Mouse (Mus musculus): ENCODE measurements at regions not wholly inside any gene's neighbourhood (a gene's known extent, or its start where the extent isn't known, plus 50 kb on each side); places are given as distances from the start of the nearest gene placed in this dataset.
"Not testable (repeated sequence)": the region's sequence is repeated elsewhere in the genome, so short reads cannot be mapped to it uniquely, and the experiment has no call there.

DNA sequence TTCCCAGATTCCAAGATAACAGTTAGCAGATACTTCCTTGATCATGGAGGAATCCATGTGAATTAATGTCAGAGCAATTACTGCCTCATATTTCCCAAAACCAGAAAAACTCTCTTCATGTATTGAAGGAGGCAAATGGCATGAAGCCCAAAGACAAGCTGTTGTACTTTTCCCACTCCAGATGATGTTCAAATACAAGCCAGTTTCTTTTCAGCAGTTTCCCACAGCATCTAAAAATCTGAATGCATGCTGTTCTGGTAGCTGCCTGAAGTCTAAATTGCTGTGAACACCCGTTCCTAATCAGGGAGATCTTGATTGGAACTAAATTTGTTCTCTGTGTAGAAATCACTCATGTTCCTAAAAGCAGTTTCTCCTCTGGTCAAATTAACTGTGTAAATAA is 83.0 kb downstream of the Rps12 start:
- H3K4me3 ChIP-seq (ENCODE audit: insufficient read depth, low read length) = no peak overlapping the region
- H3K4me1 ChIP-seq (ENCODE audit: control insufficient read depth, insufficient read depth, low read length) = no peaks in the 10 kb centered on the region
- no peak overlapping the region; the same call in 1 of the 2 replicates for H3K27ac ChIP-seq (ENCODE audit: insufficient read depth, low read length)
- TF ChIP-seq POLR2A (IDR thresholded peaks at IDR 0.05; ENCODE audit: low read depth, low read length) (no peak), CTCF (IDR thresholded peaks at IDR 0.05; ENCODE audit: borderline replicate concordance, insufficient read depth, low read length) (no peak)

DNA sequence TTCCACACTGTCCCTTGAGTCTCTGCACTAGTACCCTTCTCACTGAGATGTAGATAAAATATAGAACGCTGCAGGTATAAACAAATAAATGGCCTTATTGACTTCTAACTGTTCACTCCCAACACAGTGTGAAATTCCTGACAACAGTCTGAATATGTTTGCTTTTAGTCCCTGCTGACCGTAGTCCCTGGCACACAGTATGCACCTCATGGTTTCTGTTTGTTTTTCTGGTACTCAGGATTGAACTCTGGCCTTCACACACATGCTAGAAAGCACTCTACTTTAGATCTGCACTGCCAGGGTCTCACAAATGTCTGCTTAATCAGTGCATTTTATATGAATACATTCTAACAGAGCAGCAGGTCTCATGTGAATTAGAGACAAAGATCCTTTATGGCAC is 95.8 kb downstream of the Rps12 start:
- H3K4me3 ChIP-seq (ENCODE audit: insufficient read depth, low read length) = no peak overlapping the region
- TF ChIP-seq CTCF (IDR thresholded peaks at IDR 0.05; ENCODE audit: borderline replicate concordance, insufficient read depth, low read length) = no peak
- no peak for TF ChIP-seq POLR2A (IDR thresholded peaks at IDR 0.05; ENCODE audit: low read depth, low read length)
- H3K27ac ChIP-seq (ENCODE audit: insufficient read depth, low read length) = no peak overlapping the region
- no peaks in the 10 kb centered on the region for H3K4me1 ChIP-seq (ENCODE audit: control insufficient read depth, insufficient read depth, low read length)

DNA sequence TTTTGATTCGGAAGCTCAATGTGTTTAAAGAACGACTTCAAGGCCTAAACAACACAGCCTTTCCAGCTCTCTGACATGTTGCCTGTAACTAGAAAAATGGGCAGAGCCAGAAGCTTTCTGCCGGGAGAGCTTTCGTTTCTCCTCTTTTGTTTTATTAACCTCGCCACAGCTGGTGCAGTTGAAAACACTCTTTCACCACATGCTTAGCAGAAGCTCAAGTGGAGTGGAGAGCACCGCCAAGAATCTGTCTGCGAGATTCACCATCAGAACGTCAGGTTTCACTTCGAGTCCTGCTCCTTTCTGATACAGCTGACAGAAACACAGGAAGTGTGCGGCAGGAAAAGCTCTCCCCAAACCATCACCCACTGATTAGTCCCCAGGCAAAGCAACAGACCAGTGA is 100.1 kb downstream of the Rps12 start:
- H3K27ac ChIP-seq (ENCODE audit: insufficient read depth, low read length) = 0 out of 2 replicates have a peak overlapping the region, but pooled peaks have one; percentile 6
- H3K4me1 ChIP-seq (ENCODE audit: control insufficient read depth, insufficient read depth, low read length) = no peaks in the 10 kb centered on the region
- 0 out of 2 replicates have a peak overlapping the region, but pooled peaks have one; percentile 2 for H3K4me3 ChIP-seq (ENCODE audit: insufficient read depth, low read length)
- TF ChIP-seq CTCF (IDR thresholded peaks at IDR 0.05; ENCODE audit: borderline replicate concordance, insufficient read depth, low read length) (no peak), POLR2A (IDR thresholded peaks at IDR 0.05; ENCODE audit: low read depth, low read length) (no peak; the same call in 1 of the 2 replicates)

DNA sequence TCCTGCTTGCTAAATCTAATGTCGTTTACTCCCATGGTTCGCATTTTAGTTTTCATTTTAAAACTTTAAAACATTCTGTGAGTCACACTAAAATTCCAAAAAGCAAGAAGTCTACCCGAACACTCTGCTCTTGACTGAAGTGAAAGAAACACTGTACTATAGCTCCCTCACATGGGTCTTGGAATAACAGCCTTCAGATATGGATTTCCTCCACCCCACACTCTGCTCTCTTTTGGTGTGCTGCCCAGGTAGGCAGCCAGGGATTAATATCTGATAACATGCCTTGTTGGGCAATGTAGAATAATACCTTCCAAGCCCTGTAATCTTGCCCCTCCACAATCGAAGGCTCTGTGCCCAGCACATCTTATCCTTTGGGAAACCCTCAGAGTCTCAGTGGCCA is 104.0 kb downstream of the Rps12 start:
- Histone ChIP-seq H3K27ac (ENCODE audit: insufficient read depth, low read length) (no peak overlapping the region), H3K4me3 (ENCODE audit: insufficient read depth, low read length) (no peak overlapping the region), H3K4me1 (ENCODE audit: control insufficient read depth, insufficient read depth, low read length) (no peaks in the 10 kb centered on the region)
- no peak for TF ChIP-seq CTCF (IDR thresholded peaks at IDR 0.05; ENCODE audit: borderline replicate concordance, insufficient read depth, low read length)
- TF ChIP-seq POLR2A (IDR thresholded peaks at IDR 0.05; ENCODE audit: low read depth, low read length) = no peak

DNA sequence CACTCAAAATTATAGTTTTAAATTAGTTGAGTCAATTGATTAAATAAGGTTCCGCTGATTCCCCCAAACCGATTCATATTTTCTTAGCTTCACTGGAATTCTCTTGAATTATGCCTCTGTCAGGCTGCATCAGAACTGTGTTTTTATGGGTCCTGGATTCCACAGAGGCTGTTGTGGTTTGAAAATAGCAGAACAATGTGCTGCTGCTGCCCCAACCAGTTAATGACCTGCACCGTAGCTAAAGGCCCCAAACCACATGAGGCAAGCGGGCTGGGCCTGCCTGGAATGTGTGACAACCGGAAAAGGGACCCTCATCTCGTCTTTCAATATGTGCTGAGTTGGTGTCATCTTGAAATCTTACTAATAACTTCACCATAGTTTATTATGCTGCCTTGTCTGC is 111.2 kb downstream of the Rps12 start:
- TF ChIP-seq POLR2A (IDR thresholded peaks at IDR 0.05; ENCODE audit: low read depth, low read length) (no peak), CTCF (IDR thresholded peaks at IDR 0.05; ENCODE audit: borderline replicate concordance, insufficient read depth, low read length) (no peak)
- H3K27ac ChIP-seq (ENCODE audit: insufficient read depth, low read length) = peak overlapping the region; percentile 1; the same call in 1 of the 2 replicates
- no peak overlapping the region for H3K4me3 ChIP-seq (ENCODE audit: insufficient read depth, low read length)
- H3K4me1 ChIP-seq (ENCODE audit: control insufficient read depth, insufficient read depth, low read length) = peaks cover 5% of the 10 kb centered on the region

DNA sequence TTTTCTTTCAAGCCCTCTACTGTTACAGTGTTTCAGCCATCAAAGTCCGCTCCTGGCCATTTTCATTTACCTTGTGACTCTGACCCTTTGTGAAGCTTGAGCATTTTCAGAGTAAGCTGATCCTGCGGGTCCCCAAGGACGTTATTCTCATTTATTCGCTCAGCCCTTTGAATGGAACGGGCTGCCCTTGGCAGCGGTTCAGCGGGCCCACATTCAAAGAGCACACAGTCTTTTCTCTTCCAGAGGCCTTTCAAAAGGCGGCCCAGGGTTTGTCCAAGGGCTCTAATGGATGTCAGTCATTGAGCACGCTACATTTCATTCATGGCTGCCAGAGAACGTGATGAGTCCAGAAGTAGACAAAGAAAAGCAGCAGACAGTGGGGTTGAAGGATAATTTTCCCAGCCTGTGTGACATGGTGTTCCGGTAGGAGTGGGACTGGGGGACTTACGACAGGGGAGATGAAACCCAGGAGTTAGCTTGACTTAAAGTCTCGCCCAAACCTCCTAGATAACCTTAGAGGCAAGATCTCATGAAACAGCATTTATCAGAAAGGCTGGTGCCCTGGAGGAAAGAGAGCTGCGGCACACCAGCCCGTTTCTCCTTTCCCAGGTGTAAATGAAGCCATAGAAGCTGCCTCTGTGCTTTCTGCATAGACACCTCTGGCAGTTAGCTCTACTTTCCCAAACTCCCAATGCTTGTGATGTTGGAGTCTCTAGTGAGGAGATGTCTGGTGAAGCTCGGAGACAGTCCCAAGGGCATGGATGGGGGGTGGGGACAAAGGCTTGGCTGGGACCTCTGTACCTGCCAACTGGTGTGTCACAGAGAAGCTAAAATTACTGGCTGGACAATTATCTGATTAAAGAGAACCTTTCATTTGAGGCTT is 112.2 kb downstream of the Rps12 start:
- no peak overlapping the region for H3K4me3 ChIP-seq (ENCODE audit: insufficient read depth, low read length)
- no peak overlapping the region for H3K27ac ChIP-seq (ENCODE audit: insufficient read depth, low read length)
- TF ChIP-seq CTCF (IDR thresholded peaks at IDR 0.05; ENCODE audit: borderline replicate concordance, insufficient read depth, low read length) (no peak), POLR2A (IDR thresholded peaks at IDR 0.05; ENCODE audit: low read depth, low read length) (no peak)
- H3K4me1 ChIP-seq (ENCODE audit: control insufficient read depth, insufficient read depth, low read length) = peaks cover 8% of the 10 kb centered on the region

DNA sequence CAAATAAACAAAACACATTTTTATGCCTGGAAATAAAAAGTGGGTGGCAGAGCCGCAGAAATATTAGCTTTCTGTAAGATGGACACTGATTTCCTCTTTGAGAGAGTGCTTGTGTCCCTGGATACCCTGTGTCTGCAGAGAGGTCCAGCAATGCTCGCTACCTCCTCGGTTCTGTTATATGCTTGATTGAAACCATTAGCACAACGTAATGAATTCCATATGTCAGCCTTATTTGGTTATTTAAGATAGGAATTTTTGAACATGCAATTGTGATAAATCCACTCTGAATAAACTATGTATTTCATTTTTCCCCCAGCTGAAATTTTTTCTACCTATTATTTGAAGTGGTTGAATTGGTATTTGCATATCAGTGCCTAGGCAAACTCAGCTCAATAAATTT is 114.8 kb downstream of the Rps12 start:
- no peak overlapping the region for H3K4me3 ChIP-seq (ENCODE audit: insufficient read depth, low read length)
- no peak overlapping the region for H3K27ac ChIP-seq (ENCODE audit: insufficient read depth, low read length)
- H3K4me1 ChIP-seq (ENCODE audit: control insufficient read depth, insufficient read depth, low read length) = peaks cover 9% of the 10 kb centered on the region
- TF ChIP-seq POLR2A (IDR thresholded peaks at IDR 0.05; ENCODE audit: low read depth, low read length) (no peak), CTCF (IDR thresholded peaks at IDR 0.05; ENCODE audit: borderline replicate concordance, insufficient read depth, low read length) (no peak)

DNA sequence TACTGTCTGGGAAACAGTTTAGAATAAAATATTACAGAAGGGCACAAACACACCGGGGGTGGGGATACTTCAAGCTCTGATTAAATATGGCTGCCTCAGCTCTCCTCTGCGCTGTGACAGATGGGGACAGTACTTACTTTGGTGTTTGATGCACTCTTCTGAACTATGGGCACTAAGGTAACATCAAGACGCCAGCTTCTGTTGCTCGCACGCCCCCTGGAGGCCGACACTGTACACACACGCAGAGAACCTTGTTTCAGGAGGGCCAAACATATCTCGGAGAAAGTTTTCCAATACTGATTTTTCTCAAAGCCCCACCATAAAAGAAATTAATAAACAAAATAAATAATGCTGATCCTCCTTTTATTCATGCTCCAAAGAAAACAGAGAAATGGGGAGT is 115.6 kb downstream of the Rps12 start:
- H3K4me1 ChIP-seq (ENCODE audit: control insufficient read depth, insufficient read depth, low read length) = peaks cover 9% of the 10 kb centered on the region
- no peak overlapping the region for H3K27ac ChIP-seq (ENCODE audit: insufficient read depth, low read length)
- no peak overlapping the region for H3K4me3 ChIP-seq (ENCODE audit: insufficient read depth, low read length)
- TF ChIP-seq POLR2A (IDR thresholded peaks at IDR 0.05; ENCODE audit: low read depth, low read length) (no peak), CTCF (IDR thresholded peaks at IDR 0.05; ENCODE audit: borderline replicate concordance, insufficient read depth, low read length) (peak; percentile 65; the same call in 1 of the 2 replicates)

DNA sequence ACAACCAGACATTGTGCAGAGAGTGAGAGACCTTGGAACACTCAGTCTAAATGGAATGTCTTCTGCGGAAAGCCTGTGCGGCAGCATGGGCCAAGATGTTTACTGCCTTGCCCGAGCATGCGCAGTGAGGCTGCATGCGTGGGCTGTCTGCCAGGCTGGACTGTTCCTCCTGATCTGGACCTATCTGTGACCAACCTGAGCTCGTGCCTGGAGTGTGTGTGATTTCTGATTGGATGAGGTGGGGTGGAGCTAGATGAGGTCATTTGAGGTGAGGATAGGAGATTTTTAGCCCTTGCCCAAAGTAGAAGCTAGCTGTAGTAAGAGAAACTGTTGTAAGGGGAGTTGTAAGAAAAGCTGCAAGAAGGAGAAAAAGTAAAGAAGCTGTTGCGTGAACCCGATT is 121.2 kb downstream of the Rps12 start:
- not testable (repeated sequence) for H3K27ac ChIP-seq (ENCODE audit: insufficient read depth, low read length); H3K4me1 ChIP-seq (ENCODE audit: control insufficient read depth, insufficient read depth, low read length); H3K4me3 ChIP-seq (ENCODE audit: insufficient read depth, low read length)

DNA sequence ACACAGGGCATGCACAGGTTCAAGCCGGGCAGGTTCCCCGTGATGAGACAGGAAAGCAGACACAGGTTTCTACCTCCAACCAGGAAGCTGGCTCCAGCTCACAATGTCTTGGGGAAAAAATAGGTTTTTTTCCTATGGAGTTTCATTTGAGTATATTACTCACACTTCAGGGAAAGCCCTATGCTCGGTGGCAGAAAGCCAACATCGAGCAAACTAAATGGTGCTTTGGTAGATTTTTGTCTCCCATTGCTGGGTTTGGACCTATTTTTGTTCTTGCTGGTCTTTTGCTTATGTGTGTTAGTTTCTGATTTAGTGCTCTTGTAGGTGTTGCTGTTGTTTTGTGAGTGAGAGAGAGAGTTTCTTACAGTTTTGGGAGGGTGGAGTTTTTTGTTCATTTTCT is 160.9 kb downstream of the Rps12 start:
- Histone ChIP-seq H3K4me3 (ENCODE audit: insufficient read depth, low read length) (no peak overlapping the region), H3K4me1 (ENCODE audit: control insufficient read depth, insufficient read depth, low read length) (no peaks in the 10 kb centered on the region), H3K27ac (ENCODE audit: insufficient read depth, low read length) (peak overlapping the region; percentile 37; the same call in 1 of the 2 replicates)
- TF ChIP-seq POLR2A (IDR thresholded peaks at IDR 0.05; ENCODE audit: low read depth, low read length) (no peak), CTCF (IDR thresholded peaks at IDR 0.05; ENCODE audit: borderline replicate concordance, insufficient read depth, low read length) (no peak)

All from embryonic fibroblast, embryonic 13.5 days (primary cell).